Mouse (Mus musculus) hindbrain, embryonic 14.5 days (tissue): ENCODE measurements around the gene Spef2. TPM values are rescaled to one million over a fixed set of nuclear protein-coding genes. Genes with fewer than 3 reads are reported as not detected.
"Not testable (repeated sequence)": the region's sequence is repeated elsewhere in the genome, so short reads cannot be mapped to it uniquely, and the experiment has no call there.

Source experiments
- ATAC-seq: fragments of 200-750 bp; cut with Nextera tagmentation; 2 replicates; pipeline ENCODE4 v1.8.0; 2017; ENCODE audit warnings: moderate number of reproducible peaks, mild to moderate bottlenecking, moderate TSS enrichment, moderate library complexity; ENCODE audit not compliant: low FRiP score
- DNase-seq: peaks from one replicate; pipeline ENCODE4 v3.0.0-alpha.2; 2015; ENCODE audit warnings: low spot score
- H3K27ac ChIP-seq: fragments of 300-500 bp; sonication (generic); 2 replicates; pipeline ENCODE4 v1.5.1; 2014; ENCODE audit warnings: mild to moderate bottlenecking, moderate library complexity
- H3K27me3 ChIP-seq: fragments of 300-500 bp; sonication (generic); 2 replicates; pipeline ENCODE4 v1.6.1; 2014; ENCODE audit warnings: mild to moderate bottlenecking, low read length, mixed read lengths; ENCODE audit not compliant: control insufficient read depth, insufficient read depth
- H3K36me3 ChIP-seq: fragments of 300-500 bp; sonication (generic); replicated peaks from 2 replicates; pipeline ENCODE4 v1.6.1; 2014; ENCODE audit not compliant: control insufficient read depth, insufficient read depth
- H3K4me1 ChIP-seq: fragments of 300-500 bp; sonication (generic); replicated peaks from 2 replicates; pipeline ENCODE4 v1.6.1; 2014; ENCODE audit warnings: antibody characterized with exemption, low read length, mixed read lengths; ENCODE audit not compliant: control insufficient read depth, insufficient read depth
- H3K4me2 ChIP-seq: fragments of 300-500 bp; sonication (generic); replicated peaks from 2 replicates; pipeline ENCODE4 v1.6.1; 2014; ENCODE audit warnings: mild to moderate bottlenecking, moderate library complexity
- H3K4me3 ChIP-seq: fragments of 300-500 bp; sonication (generic); replicated peaks from 2 replicates; pipeline ENCODE4 v1.5.1; 2014; ENCODE audit warnings: mild to moderate bottlenecking, low read length
- H3K9ac ChIP-seq: fragments of 300-500 bp; sonication (generic); 2 replicates; pipeline ENCODE4 v1.6.1; 2014
- H3K9me3 ChIP-seq: fragments of 300-500 bp; sonication (generic); 2 replicates; pipeline ENCODE4 v1.6.1; 2016; ENCODE audit warnings: low read length; ENCODE audit not compliant: control insufficient read depth
- WGBS: fragments of 180-500 bp; shearing (Covaris S2); extraction: QIAGEN DNeasy Blood & Tissue Kit; methylation state at CpG from one replicate; pipeline ENCODE4 v1.1.7; 2014; 5-methylcytosine and 5-hydroxymethylcytosine counted together
- polyA plus RNA-seq: library from polyadenylated mRNA; unstranded; fragments of >200 nt; fragmentation: Nextera tagmentation; extraction: Ambion mirVana; gene quantifications from 2 replicates; pipeline ENCODE4 v1.2.1, GENCODE M21; 2014

The Spef2 gene
- 2.6 and 3.6 TPM in 2 replicates for polyA plus RNA-seq

- Histone ChIP-seq H3K27ac (no peak within 1 kb of the TSS), H3K4me3 (peak within 1 kb of the TSS; percentile 19), H3K27me3 (no peaks in the 10 kb centered on the region), H3K36me3 (no peaks in the 10 kb centered on the region), H3K4me1 (no peaks in the 10 kb centered on the region), H3K9me3 (no peaks in the 10 kb centered on the region), H3K9ac (no peak within 1 kb of the TSS), H3K4me2 (peak within 1 kb of the TSS; percentile 34)
- 38% methylated on average over 16 of the region's 16 CpGs for WGBS
- DNase-seq, result peak; percentile 72
- peak; percentile 90 for ATAC-seq
Observed at GRCm38 (mm10) chr15:9748359-9749102, at the start of gene Spef2. Gene Spef2, minus strand, starts transcription at chr15:9748868.

GRCm38 (mm10) chr15:9794131-9794530, 45.5 kb upstream of the Spef2 start:
- 89% methylated on average over 3 of the region's 3 CpGs for WGBS
- no peak for DNase-seq

DNA sequence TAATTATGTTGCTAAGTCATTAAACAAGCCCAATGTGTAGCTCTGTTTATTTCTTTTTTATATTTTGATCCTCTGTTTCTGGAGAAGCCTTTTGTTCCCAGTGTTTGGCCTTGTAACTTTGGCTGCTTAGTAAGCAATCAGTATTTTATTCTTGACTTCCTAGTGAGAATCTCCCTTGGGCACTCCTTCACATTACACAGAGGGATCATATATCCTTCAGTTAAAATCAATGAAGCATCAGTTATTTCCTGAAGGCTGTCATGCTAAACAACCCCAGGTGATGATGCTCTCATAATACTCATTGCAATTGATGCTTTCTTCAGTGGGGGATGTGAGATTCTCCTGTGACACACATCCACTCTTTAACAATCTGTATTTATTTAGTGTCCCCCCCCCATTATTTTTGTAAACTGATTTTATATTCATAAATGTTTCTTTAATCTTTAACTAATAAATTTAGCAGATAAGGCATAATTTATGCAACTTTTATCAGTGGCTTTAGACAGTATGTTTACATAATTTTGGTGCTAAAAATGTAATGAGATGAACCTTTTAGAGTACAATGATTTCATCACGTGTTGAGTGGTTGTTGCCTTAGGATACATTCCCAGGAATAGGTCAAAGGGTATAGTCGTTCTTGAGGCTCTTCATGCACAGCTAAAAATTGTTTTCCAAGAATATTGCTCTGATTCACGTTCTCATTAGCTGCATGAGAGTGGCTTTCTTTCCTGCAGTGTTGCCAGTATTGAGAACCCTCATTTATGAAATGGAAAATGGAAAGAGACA, 39.8 kb upstream of the Spef2 start:
- H3K36me3 ChIP-seq, result no peaks in the 10 kb centered on the region
- ATAC-seq, result no peak
- no peak overlapping the region for H3K27ac ChIP-seq
- no peaks in the 10 kb centered on the region for H3K27me3 ChIP-seq
- 60% methylated on average over 3 of the region's 3 CpGs for WGBS
- H3K4me1 ChIP-seq, result no peaks in the 10 kb centered on the region
- H3K4me2 ChIP-seq, result no peak overlapping the region
- no peak for DNase-seq
- H3K4me3 ChIP-seq, result no peak overlapping the region
- H3K9me3 ChIP-seq, result no peaks in the 10 kb centered on the region
- no peak overlapping the region for H3K9ac ChIP-seq

More at GRCm38 (mm10) chr15:9794131-9794530, 45.5 kb upstream of the Spef2 start:
- ATAC-seq, result no peak
- no peak overlapping the region for H3K4me3 ChIP-seq
- H3K9ac ChIP-seq, result no peak overlapping the region
- no peak overlapping the region for H3K4me2 ChIP-seq
- no peak overlapping the region for H3K27ac ChIP-seq
- no peaks in the 10 kb centered on the region for H3K36me3 ChIP-seq
- H3K27me3 ChIP-seq, result no peaks in the 10 kb centered on the region
- no peaks in the 10 kb centered on the region for H3K4me1 ChIP-seq
- H3K9me3 ChIP-seq, result no peaks in the 10 kb centered on the region

DNA sequence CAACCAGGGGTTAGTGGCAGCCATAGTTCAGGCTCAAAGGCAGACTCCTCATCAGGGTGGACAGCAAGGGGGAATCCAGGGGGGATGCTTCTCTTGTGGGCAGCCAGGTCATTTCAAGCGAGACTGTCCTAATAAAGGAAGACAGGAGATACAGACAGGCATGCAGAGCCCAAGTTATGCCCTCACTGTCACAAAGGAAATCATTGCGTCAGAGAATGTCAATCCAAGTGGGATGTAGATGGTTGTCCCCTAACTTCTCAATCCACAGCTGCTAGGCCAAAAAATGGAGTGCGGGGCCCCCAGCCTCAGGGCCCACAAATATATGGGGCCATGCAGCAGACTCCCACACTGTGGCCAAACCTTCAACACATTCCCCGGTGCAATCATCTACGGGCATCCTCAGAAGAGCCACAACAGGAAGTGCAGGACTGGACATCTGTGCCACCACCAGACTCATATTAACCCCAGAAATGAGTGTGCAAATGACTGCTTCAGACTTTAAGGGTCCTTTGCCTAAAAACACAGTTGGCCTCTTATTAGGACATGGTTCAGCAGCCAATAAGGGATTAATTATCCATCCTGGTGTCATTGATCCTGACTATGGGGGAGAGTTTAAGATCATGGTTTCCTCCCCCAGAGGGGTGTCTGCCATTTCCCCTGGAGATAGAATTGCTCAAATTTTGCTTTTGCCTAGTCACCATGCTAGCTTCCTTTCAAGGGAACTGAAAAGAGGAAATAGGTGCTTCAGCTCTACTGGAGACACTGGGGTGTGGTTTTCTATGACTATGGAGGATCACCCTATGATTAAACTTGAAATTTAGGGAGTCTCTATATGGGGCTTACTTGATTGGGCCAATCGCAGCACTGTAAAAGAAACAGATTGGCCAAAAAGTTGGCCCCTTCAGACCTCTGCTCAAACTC, 25.8 kb upstream of the Spef2 start:
- not testable (repeated sequence) for H3K36me3 ChIP-seq, DNase-seq, H3K9me3 ChIP-seq, H3K27ac ChIP-seq, H3K4me2 ChIP-seq, H3K9ac ChIP-seq, H3K27me3 ChIP-seq, H3K4me1 ChIP-seq, ATAC-seq, H3K4me3 ChIP-seq
- WGBS, result 96% methylated on average over 6 of the region's 6 CpGs

DNA sequence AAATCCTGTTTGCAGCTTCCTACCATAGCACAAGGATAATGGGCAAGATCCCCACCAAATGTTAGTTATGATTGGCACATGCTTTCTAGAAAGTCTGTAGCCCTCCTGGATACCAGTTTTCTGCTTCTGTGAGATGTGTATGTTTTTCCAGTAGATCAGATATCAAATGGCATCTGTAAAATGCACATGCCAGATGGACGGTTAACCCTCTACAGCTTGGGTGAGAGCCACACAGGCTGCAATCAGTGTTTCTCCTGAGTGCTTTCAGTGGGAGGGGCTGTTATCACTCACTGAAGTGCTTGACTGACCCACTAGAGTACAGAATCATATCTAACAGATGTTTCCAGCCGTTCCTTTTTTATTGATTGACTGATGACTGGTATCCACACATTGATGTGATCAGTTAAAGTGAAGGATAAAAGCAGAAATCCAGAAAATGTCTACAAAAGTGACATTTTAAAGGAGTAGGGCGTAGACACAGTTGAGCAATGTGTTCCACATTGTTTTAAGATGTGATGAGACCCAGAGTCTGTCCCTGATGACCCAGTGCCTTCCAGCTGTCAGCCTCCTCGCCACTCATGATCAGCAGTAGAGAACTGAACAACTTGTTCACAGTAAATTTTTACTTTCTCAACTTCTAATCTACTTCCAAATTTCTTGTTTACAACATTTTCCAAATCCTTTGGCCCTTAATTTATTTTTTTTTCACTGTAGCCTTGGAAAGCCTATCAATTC, 19.7 kb upstream of the Spef2 start:
- Histone ChIP-seq H3K9me3 (no peaks in the 10 kb centered on the region), H3K27ac (no peak overlapping the region), H3K27me3 (no peaks in the 10 kb centered on the region), H3K4me2 (no peak overlapping the region), H3K4me1 (no peaks in the 10 kb centered on the region), H3K36me3 (no peaks in the 10 kb centered on the region), H3K9ac (no peak overlapping the region), H3K4me3 (no peak overlapping the region)
- 76% methylated on average over 4 of the region's 4 CpGs for WGBS
- no peak for ATAC-seq
- no peak for DNase-seq

GRCm38 (mm10) chr15:9767034-9767433, 18.4 kb upstream of the Spef2 start:
- no peak overlapping the region for H3K4me3 ChIP-seq
- no peak overlapping the region for H3K27ac ChIP-seq
- no peak for ATAC-seq
- no peak overlapping the region for H3K4me2 ChIP-seq
- no peaks in the 10 kb centered on the region for H3K27me3 ChIP-seq
- H3K9me3 ChIP-seq, result no peaks in the 10 kb centered on the region
- no peaks in the 10 kb centered on the region for H3K4me1 ChIP-seq
- H3K36me3 ChIP-seq, result no peaks in the 10 kb centered on the region
- no peak overlapping the region for H3K9ac ChIP-seq
- no peak for DNase-seq

DNA sequence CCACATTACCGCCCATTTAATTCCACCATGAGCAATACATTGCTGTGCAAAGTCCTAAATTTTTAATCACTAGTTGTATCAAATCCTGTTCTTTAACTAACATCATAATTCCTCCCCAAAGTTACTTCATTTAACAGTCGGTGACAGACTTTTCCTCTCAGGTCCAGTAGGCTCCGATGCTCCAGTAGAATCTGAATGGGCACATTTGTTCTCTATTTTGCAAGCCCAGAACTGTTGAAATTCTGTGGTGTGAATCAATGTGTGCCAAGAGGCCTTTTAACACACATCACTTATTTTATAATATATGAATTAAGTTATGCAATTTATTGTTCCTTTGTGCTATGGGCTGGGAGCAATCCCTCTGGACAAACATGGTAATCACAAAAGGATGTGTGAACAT, 2.3 kb upstream of the Spef2 start:
- Histone ChIP-seq H3K27me3 (no peaks in the 10 kb centered on the region), H3K9ac (no peak overlapping the region), H3K4me3 (no peak overlapping the region), H3K27ac (no peak overlapping the region), H3K4me1 (no peaks in the 10 kb centered on the region), H3K9me3 (no peaks in the 10 kb centered on the region), H3K36me3 (no peaks in the 10 kb centered on the region), H3K4me2 (no peak overlapping the region)
- DNase-seq (no peak), ATAC-seq (no peak)
- WGBS, result 88% methylated on average over 3 of the region's 3 CpGs

GRCm38 (mm10) chr15:9747410-9748104, 1.1 kb downstream of the Spef2 start:
- no peak overlapping the region for H3K4me2 ChIP-seq
- no peaks in the 10 kb centered on the region for H3K4me1 ChIP-seq
- no peaks in the 10 kb centered on the region for H3K36me3 ChIP-seq
- DNase-seq, result no peak
- no peak for ATAC-seq
- H3K27ac ChIP-seq, result no peak overlapping the region
- H3K27me3 ChIP-seq, result no peaks in the 10 kb centered on the region
- H3K9me3 ChIP-seq, result no peaks in the 10 kb centered on the region
- H3K9ac ChIP-seq, result no peak overlapping the region
- no peak overlapping the region for H3K4me3 ChIP-seq
- WGBS, result 73% methylated on average over 5 of the region's 5 CpGs
